Mouse (Mus musculus) embryo, embryonic 11.5 days (tissue): ENCODE results near the gene Stat5b.

ENCODE experiments used
- DNase-seq: peaks from one replicate; pipeline ENCODE4 v3.0.0-alpha.2; 2012; ENCODE audit warnings: low read depth, low spot score

Stat5b gene

GRCm38 (mm10) chr11:100850038-100850777 lies at the start of gene Stat5b:
TSS of gene Stat5b (minus strand) at chr11:100850724.
- peak; percentile 46 for DNase-seq

- no peak for DNase-seq
Observed at GRCm38 (mm10) chr11:100898441-100899199, 48.1 kb upstream of the Stat5b start.

- DNase-seq, result no peak
Observed at GRCm38 (mm10) chr11:100897294-100898231, 47.0 kb upstream of the Stat5b start.

GRCm38 (mm10) chr11:100896078-100896477 lies 45.6 kb upstream of the Stat5b start:
- DNase-seq, result no peak

GRCm38 (mm10) chr11:100894146-100894918 lies 43.8 kb upstream of the Stat5b start:
- DNase-seq, result no peak

GRCm38 (mm10) chr11:100893482-100893881 lies 43.0 kb upstream of the Stat5b start:
- DNase-seq, result peak; percentile 82

- no peak for DNase-seq
Observed at GRCm38 (mm10) chr11:100892435-100892834, 41.9 kb upstream of the Stat5b start.

- no peak for DNase-seq
Observed at GRCm38 (mm10) chr11:100891256-100892123, 41.0 kb upstream of the Stat5b start.

- DNase-seq, result no peak
Observed at GRCm38 (mm10) chr11:100890481-100890880, 40.0 kb upstream of the Stat5b start.

GRCm38 (mm10) chr11:100888348-100888820 lies 37.9 kb upstream of the Stat5b start:
- no peak for DNase-seq

GRCm38 (mm10) chr11:100887764-100888163 lies 37.2 kb upstream of the Stat5b start:
- DNase-seq, result no peak

- DNase-seq, result no peak
Observed at GRCm38 (mm10) chr11:100887236-100887635, 36.7 kb upstream of the Stat5b start.

GRCm38 (mm10) chr11:100886188-100886740 lies 35.7 kb upstream of the Stat5b start:
- DNase-seq, result no peak

- no peak for DNase-seq
Observed at GRCm38 (mm10) chr11:100885472-100885871, 34.9 kb upstream of the Stat5b start.

GRCm38 (mm10) chr11:100883640-100884039 lies 33.1 kb upstream of the Stat5b start:
- DNase-seq, result no peak

GRCm38 (mm10) chr11:100879321-100880078 lies 29.0 kb upstream of the Stat5b start:
- DNase-seq, result no peak

GRCm38 (mm10) chr11:100875761-100876160 lies 25.2 kb upstream of the Stat5b start:
- no peak for DNase-seq

GRCm38 (mm10) chr11:100870968-100871350 lies 20.4 kb upstream of the Stat5b start:
- DNase-seq, result no peak
